Mouse (Mus musculus) neutrophil, adult 5-6 weeks (primary cell): ENCODE measurements around the gene Zfp639. TPM values are rescaled to one million over a fixed set of nuclear protein-coding genes. Genes with fewer than 3 reads are reported as not detected.

Source experiments
- total RNA-seq: library from RNA; stranded (forward); fragments of 200-1000 nt; gene quantifications from 2 replicates; pipeline ENCODE4 v1.2.3, GENCODE M21; 2017

Zfp639 gene
- total RNA-seq, 1 experiment from 2014 or later: 52.8 TPM

Other genes starting within 250 kb of the Zfp639 start
- gene Zmat3, start 144.2 kb upstream of the Zfp639 start, total RNA-seq: 1.2 and 2.0 TPM in 2 replicates
- 63.8 and 67.9 TPM in 2 replicates for gene Pik3ca, start 112.6 kb upstream of the Zfp639 start, total RNA-seq
- 0.37 and 0.58 TPM in 2 replicates for gene Kcnmb3, start 18.0 kb upstream of the Zfp639 start, total RNA-seq
- gene Mfn1, start 19.2 kb downstream of the Zfp639 start, total RNA-seq: 68.8 and 70.3 TPM in 2 replicates
- 2.9 and 3.4 TPM in 2 replicates for gene Gnb4, start 106.3 kb downstream of the Zfp639 start, total RNA-seq
- 44.3 and 46.5 TPM in 2 replicates for gene Actl6a, start 196.0 kb downstream of the Zfp639 start, total RNA-seq
- 53.3 and 76.5 TPM in 2 replicates for gene Ndufb5, start 226.7 kb downstream of the Zfp639 start, total RNA-seq
- gene Mrpl47, start 227.3 kb downstream of the Zfp639 start, total RNA-seq: 5.4 and 7.3 TPM in 2 replicates